Mouse (Mus musculus) testis, adult 2 months (tissue): ENCODE results near the gene Gm49345. TPM values are rescaled to one million over a fixed set of nuclear protein-coding genes. Genes with fewer than 3 reads are reported as not detected.

Experiments
- H3K27ac ChIP-seq: fragments of 200-500 bp; 2 replicates; pipeline ENCODE4 v1.5.1; 2012; ENCODE audit warnings: low read depth, low read length; ENCODE audit not compliant: control insufficient read depth, insufficient read depth
- H3K27me3 ChIP-seq: fragments of 200-500 bp; 2 replicates; pipeline ENCODE4 v1.6.1; 2012; ENCODE audit warnings: mild to moderate bottlenecking, low read length, moderate library complexity; ENCODE audit not compliant: control insufficient read depth, insufficient read depth
- H3K36me3 ChIP-seq: fragments of 200-500 bp; 2 replicates; pipeline ENCODE4 v1.6.1; 2012; ENCODE audit warnings: mild to moderate bottlenecking, low read length; ENCODE audit not compliant: control insufficient read depth, insufficient read depth
- H3K4me1 ChIP-seq: fragments of 200-500 bp; 2 replicates; pipeline ENCODE4 v1.6.1; 2012; ENCODE audit warnings: low read length; ENCODE audit not compliant: control insufficient read depth, insufficient read depth
- H3K4me3 ChIP-seq: fragments of 200-500 bp; 2 replicates; pipeline ENCODE4 v1.5.1; 2012; ENCODE audit warnings: low read depth, mild to moderate bottlenecking, low read length, moderate library complexity, mixed read lengths; ENCODE audit not compliant: control insufficient read depth
- CTCF ChIP-seq: fragments of 200-500 bp; IDR thresholded peaks from 2 replicates; pipeline ENCODE4 v1.5.1; 2012; ENCODE audit warnings: low read depth, mild to moderate bottlenecking, inconsistent platforms, low read length, moderate library complexity; ENCODE audit not compliant: control insufficient read depth, insufficient read depth, insufficient replicate concordance
- POLR2A ChIP-seq: fragments of 200-500 bp; IDR thresholded peaks from 2 replicates; pipeline ENCODE4 v1.6.1; 2012; ENCODE audit warnings: low read depth, mild to moderate bottlenecking, inconsistent platforms, low read length, moderate library complexity; ENCODE audit not compliant: control insufficient read depth
- polyA plus RNA-seq: library from polyadenylated mRNA; depleted of rRNA; stranded (reverse); fragments of >200 nt; gene quantifications from 2 replicates; pipeline ENCODE4 v1.2.3, GENCODE M21; 2012; rRNA removed

Gm49345 gene
- polyA plus RNA-seq, 1 experiment = not detected

- H3K27me3 ChIP-seq = no peaks in the 10 kb centered on the region
Measured at GRCm38 (mm10) chr13:67609066-67609876, 28.3 kb downstream of the Gm49345 start, which contains the start of gene Zfp729b. Zfp729b (minus strand) TSS chr13:67609707.

GRCm38 (mm10) chr13:67572591-67573189 lies 64.9 kb downstream of the Gm49345 start:
- Histone ChIP-seq H3K27me3 (no peaks in the 10 kb centered on the region), H3K4me1 (no peaks in the 10 kb centered on the region), H3K4me3 (no peak overlapping the region), H3K36me3 (no peaks in the 10 kb centered on the region), H3K27ac (no peak overlapping the region)
- TF ChIP-seq CTCF (no peak), POLR2A (no peak)

More at GRCm38 (mm10) chr13:67609066-67609876, 28.3 kb downstream of the Gm49345 start, which contains the start of gene Zfp729b:
- peak within 1 kb of the TSS; percentile 99 for H3K4me3 ChIP-seq
- TF ChIP-seq CTCF (no peak), POLR2A (no peak)
- H3K27ac ChIP-seq = peak within 1 kb of the TSS; percentile 68
- H3K4me1 ChIP-seq = peaks cover 2% of the 10 kb centered on the region; the same call in 1 of the 2 replicates
- no peaks in the 10 kb centered on the region for H3K36me3 ChIP-seq

- Histone ChIP-seq H3K36me3 (no peaks in the 10 kb centered on the region), H3K27ac (peak within 1 kb of the TSS; percentile 90), H3K4me3 (peak within 1 kb of the TSS; percentile 98), H3K27me3 (no peaks in the 10 kb centered on the region), H3K4me1 (peaks cover 2% of the 10 kb centered on the region; the same call in 1 of the 2 replicates)
- TF ChIP-seq POLR2A = no peak
- no peak for TF ChIP-seq CTCF
Measured at GRCm38 (mm10) chr13:67553730-67554129, 83.8 kb downstream of the Gm49345 start, which contains the start of gene Zfp748. Zfp748 (minus strand) TSS chr13:67553830.

- TF ChIP-seq CTCF (no peak), POLR2A (peak; percentile 93)
- no peaks in the 10 kb centered on the region for H3K27me3 ChIP-seq
Measured at GRCm38 (mm10) chr13:67552505-67553346, 84.8 kb downstream of the Gm49345 start.

GRCm38 (mm10) chr13:67545941-67546340 lies 91.6 kb downstream of the Gm49345 start:
- no peak overlapping the region for H3K27ac ChIP-seq
- no peak overlapping the region for H3K4me3 ChIP-seq
- no peaks in the 10 kb centered on the region for H3K27me3 ChIP-seq
- peaks cover 2% of the 10 kb centered on the region; the same call in 1 of the 2 replicates for H3K36me3 ChIP-seq
- no peaks in the 10 kb centered on the region for H3K4me1 ChIP-seq
- no peak for TF ChIP-seq POLR2A
- TF ChIP-seq CTCF = no peak

More at GRCm38 (mm10) chr13:67552505-67553346, 84.8 kb downstream of the Gm49345 start:
- H3K4me1 ChIP-seq = peaks cover 2% of the 10 kb centered on the region; the same call in 1 of the 2 replicates
- no peaks in the 10 kb centered on the region for H3K36me3 ChIP-seq
- peak overlapping the region; percentile 90 for H3K27ac ChIP-seq
- peak overlapping the region; percentile 98 for H3K4me3 ChIP-seq

Other genes with a start within 250 kb of the Gm49345 start
- gene Zfp429, start 237.9 kb downstream of the Gm49345 start, polyA plus RNA-seq = 0.17 and 0.60 TPM in 2 replicates
- gene Zfp459, start 216.4 kb downstream of the Gm49345 start, polyA plus RNA-seq = 0.14 and 0.62 TPM in 2 replicates
- 0.65 and 0.70 TPM in 2 replicates for gene Zfp874a, start 186.1 kb downstream of the Gm49345 start, polyA plus RNA-seq
- gene Zfp874b, start 153.5 kb downstream of the Gm49345 start, polyA plus RNA-seq = 0.85 and 0.86 TPM in 2 replicates
- 2.8 and 3.2 TPM in 2 replicates for gene Zfp58, start 137.2 kb downstream of the Gm49345 start, polyA plus RNA-seq
- not detected in 2 replicates for gene Gm26965, start 111.6 kb downstream of the Gm49345 start, polyA plus RNA-seq
- 59.3 and 86.0 TPM in 2 replicates for gene Zfp87, start 111.6 kb downstream of the Gm49345 start, polyA plus RNA-seq
- 2.0 and 2.6 TPM in 2 replicates for gene Zfp748, start 83.9 kb downstream of the Gm49345 start, polyA plus RNA-seq
- gene Zfp729b, start 28.1 kb downstream of the Gm49345 start, polyA plus RNA-seq = 0.32 and 0.34 TPM in 2 replicates
- gene Zfp729a, start within 50 bp of the Gm49345 start, polyA plus RNA-seq = 0.38 and 0.47 TPM in 2 replicates
- gene Zfp738, start 49.3 kb upstream of the Gm49345 start, polyA plus RNA-seq = 1.4 and 1.9 TPM in 2 replicates
- gene Zfp65, start 91.4 kb upstream of the Gm49345 start, polyA plus RNA-seq = 1.4 and 1.5 TPM in 2 replicates
- 0.22 and 0.41 TPM in 2 replicates for gene Zfp85, start 117.5 kb upstream of the Gm49345 start, polyA plus RNA-seq
- 0.37 and 0.51 TPM in 2 replicates for gene Zfp493, start 141.9 kb upstream of the Gm49345 start, polyA plus RNA-seq
- gene Zfp273, start 176.0 kb upstream of the Gm49345 start, polyA plus RNA-seq = 0.36 and 0.59 TPM in 2 replicates
- 10.4 and 12.9 TPM in 2 replicates for gene Gm10037, start 193.3 kb upstream of the Gm49345 start, polyA plus RNA-seq
- gene BC048507, start 225.6 kb upstream of the Gm49345 start, polyA plus RNA-seq = 98.0 and 98.1 TPM in 2 replicates